Mouse (Mus musculus) cerebellum, adult 9-10 months (tissue): Measurements from ENCODE around the gene Cryab.

Experiments used
- DNase-seq: peaks from one replicate; pipeline ENCODE4 v3.0.0; 2022

Cryab gene

DNA sequence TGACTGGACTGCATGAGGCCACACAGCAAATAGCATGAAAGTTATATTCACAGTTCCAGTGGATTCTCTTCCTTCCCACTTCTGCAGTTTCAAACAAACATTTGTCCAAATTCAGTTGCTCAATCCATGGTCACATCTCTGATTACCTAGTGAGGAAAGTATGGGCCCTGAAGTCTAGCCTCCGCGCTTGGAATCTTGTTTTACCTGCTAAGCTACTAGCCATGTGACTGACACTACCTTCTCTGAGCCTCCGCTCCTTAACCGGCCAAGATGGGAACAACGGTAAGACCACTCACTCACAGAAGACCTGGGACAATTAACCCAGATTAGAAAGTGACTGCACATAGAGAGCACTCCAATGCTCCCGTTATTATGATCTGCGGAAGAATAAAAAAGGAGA, 5.3 kb upstream of the Cryab start:
- DNase-seq, result no peak

DNA sequence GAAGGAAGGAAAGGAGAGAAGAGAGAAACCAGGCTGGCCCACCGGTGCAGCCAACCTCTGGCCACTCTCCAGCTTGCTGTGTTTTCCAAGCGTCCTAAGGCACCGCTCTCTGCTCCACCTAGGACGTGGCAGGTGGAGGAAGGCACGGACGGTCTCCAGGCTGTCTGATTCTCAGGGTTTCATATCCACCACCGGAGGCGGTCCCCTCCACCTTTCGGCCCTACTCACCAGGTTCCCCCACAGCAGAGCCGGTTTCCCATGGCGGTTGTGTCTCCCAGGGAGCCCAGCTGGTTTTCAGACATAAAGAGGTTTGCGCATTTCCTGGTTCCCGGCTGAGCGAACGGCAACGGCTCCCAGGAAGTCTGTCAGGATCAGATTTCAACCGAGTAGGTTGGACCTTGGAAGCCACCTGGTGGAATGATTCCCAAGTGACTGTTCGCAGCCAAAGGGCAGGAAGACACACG, 4.9 kb upstream of the Cryab start, which contains the start of gene 2310030G06Rik:
Gene 2310030G06Rik, minus strand, starts transcription at position 323 of the 464 bp plus-strand sequence.
- peak; percentile 52 for DNase-seq

DNA sequence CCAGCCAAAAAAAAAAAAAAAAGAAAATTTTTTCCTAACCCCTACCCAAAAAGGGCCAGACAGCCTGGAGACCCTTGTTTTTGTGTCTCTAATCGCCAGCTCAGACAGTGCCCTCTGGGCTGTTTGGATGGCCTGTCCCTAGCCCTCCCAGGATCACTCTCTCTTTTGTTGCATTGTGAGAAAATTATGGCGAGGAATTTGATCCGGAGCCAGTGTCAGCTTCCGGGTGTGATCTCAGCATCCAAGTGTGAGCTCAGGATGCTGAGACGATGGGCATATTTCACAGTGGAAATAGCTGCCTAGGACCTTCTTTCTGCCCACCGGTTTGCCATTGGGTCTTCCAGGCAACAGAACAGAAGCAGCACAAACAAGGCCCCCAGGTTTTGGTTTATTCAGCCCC, 419 bp upstream of the Cryab start:
- no peak for DNase-seq

DNA sequence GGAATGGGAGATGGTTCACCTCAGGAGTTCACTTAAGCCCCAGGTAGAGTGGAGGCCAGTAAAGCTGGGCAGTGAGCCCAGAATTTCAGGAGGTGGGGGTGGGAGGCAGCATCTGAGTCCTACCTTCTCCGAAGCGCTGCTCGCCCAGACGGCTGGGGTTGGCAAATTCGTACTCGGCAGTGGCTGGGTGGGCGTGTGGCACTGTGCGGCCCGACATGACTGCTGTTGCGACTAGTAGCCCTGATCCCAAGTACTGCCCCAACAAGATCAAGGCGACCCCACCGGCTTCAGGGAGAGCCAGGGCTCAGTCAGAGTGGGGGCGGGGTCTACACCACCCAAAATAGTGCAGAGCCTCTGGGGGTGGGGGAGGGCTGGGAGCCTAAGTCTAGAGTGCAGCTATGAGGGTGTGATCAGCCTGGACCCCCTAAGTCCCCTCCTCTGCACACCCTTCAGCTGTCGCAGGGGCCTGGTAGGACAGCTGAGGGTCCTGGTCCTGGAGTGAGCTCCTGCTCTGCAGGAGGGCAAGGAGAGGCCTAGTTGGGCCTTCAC, 1.0 kb downstream of the Cryab start, which contains the start of gene Hspb2:
Gene Hspb2, minus strand, starts transcription at position 301 of the 549 bp plus-strand sequence.
- DNase-seq, result no peak

DNA sequence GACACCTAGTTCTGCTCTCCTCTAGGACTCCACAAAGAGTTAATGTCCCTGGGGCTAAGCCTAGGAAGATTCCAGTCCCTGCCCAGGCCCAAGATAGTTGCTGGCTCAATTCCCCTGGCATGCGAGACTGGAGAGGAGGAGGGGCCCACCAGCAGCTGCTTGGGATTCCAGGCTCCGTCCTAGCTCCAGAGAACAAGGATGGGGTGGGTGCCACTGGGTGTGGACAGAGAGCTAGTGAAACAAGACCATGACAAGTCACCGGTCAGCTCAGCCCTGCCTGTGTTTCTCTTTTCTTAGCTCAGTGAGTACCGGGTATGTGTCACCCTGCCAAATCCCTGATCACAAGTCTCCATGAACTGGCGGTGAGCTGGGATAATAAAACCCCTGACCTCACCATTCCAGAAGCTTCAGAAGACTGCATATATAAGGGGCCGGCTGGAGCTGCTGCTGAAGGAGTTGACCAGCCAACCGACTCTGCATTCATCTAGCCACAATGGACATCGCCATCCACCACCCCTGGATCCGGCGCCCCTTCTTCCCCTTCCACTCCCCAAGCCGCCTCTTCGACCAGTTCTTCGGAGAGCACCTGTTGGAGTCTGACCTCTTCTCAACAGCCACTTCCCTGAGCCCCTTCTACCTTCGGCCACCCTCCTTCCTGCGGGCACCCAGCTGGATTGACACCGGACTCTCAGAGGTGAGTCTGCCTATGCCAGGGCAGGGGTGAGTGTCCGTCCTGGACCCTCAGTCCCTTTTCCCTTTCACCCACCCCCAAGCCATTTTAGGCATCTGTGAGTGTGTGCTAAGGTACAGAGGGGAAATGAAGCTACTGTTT, 1.9 kb downstream of the Cryab start:
- peak; percentile 80 for DNase-seq

DNA sequence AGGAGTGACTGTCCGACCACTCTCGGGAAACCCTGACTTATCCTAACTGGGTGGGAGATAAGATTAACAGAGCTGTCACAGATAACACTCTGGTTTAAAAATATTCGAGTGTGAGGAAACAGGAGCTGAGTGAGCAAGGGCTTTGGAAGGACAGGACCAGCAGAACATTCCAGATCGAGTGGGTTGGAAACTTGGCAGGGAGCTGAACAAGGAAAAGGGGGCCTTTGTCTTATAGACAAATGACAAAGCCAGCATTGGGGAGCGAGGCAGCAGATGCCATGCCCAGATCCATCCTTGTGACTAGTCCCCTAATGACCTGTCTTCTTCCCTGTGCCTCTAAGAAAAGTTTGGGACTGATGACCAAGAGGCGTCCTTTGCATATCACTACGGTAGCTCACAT, 2.8 kb downstream of the Cryab start:
- no peak for DNase-seq

DNA sequence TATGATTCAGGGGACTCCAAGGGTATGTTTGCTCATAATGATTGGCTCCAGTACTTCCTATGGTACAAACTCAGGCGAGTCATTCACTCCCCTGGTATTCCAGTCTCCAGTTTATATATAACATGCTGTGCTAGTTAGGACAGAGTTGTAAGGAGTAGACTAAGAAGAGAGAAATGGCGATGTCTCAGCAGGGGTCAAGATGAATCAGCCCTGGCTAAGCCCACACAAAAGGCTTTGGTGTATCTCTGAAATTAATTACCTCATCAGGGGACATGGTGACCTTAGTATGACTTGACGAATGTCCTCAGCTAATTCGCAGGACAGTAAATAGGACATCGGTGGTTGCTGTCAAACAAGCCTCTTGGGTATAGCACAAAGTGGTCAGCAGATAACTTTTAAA, 5.6 kb downstream of the Cryab start:
- DNase-seq, result no peak

DNA sequence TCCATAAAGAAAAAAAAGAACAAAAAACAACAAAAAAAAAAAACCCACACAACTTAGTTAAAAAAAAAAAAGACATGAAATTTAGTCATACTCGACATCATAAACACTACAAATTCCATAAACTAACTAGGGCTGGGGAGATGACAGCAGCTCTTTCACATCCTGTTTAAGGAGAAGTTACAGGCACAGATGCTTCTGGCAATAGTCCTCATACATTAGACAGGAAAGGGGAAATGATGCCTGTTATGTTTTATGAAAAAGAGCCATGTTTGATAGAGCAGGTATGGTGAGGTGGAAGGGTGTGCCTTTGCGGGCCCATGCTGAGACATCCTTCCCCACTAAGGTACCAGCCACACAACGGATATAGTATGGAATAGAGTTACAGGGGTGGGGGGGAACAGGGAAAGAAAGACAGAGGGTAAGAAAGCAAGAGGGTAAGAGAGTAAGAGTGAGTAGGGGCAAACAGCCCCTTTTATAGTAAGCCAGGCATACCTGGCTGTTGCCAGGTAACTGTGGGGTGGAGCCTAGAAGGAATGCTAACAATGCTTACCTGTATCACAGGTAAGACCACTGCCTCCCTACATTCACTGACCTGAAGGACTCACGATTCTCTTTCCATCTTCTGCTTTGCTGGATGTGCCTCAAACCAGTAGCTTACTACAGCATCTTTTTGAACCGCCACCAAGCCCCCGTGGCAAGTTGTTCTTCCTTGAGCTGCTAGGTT, 10.6 kb downstream of the Cryab start:
- DNase-seq, result no peak

DNA sequence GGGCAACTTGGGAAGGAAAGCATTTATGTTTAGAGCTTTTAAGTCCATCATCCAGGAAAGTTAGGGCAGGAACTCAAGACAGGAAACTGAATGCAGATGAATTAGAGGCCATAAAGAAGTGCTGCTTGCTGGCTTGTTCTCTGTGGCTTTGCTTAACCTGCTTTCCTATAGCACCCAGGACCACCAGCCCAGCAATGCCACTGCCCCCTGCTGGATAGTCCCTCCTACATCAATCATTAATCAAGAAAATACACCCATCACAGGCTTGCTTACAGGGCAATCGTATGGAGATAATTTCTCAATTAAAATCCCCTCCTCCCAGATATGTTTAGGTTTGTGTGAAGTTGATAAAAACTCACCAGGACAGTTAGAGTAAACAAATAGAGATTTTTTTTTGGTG, 12.2 kb downstream of the Cryab start:
- DNase-seq, result no peak

DNA sequence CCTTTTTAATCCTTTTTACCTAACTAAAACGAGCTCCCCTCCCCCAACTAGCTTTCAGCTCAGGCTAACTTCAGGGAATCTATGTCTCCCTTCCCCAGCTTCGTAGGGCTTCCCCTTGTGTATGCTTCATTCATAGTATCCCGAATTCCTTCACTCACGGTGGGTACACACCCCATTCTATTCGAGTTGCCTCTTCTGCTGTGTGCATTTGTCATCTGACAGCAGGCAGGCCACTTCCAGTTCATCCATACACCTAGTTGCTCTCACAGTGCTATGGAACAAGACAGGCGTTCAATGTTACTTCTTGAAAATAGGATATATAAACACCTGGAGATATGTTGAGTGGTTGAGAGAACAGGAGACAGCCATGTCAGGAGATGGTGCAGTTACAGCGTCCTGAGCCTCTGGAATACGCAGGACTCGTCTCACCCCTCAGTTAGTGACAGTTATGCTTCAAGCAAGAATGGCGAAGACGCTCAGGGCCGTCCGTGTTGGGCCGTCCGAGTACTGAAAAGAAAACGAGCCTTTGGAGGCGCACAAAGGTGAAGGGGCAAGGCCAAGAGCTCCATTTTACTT, 16.5 kb downstream of the Cryab start:
- DNase-seq, result peak; percentile 62

DNA sequence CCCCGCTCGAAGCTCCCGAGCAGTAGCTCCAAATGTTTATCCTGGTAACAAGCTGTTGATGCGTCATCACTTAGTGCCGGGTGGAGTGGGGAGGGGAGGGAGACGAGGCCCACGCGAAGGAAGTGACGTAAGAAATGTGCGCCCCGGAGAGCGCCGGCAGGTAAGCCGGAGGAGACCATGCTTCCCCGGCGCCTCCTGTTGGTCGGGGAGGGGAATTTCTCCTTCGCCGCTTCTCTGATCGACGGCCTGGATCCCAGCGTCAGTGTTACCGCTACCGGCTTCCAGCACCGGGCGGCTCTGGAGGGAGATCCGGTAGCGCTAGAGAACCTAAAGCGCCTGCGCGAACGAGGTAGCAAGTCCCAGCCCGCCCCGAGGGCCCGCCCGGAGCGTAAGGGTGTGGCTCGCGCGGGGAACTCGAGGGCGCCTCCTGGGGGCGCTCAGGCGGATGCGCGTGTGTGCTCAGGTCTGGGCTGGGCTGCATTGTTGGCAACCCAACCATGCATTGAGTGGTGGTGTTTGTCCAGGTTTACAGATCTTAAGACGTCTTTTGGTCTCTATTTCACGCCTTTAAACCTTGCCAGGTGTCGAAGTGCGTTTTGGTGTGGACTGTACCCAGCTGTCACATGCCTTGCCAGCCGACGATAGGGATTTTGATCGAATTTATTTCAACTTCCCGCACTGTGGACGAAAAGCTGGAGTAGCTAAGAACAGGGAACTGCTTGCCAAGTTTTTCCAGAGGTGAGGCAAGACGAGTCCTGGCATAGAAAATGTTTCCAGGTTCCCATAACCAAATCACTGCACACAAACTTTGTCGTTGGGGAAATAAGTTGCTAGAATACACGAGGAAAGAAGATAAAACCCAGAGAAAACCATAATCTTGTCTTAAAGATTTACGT, 17.2 kb downstream of the Cryab start, which contains the start of gene Fdxacb1:
Gene Fdxacb1, plus strand, starts transcription at position 130 of the 896 bp plus-strand sequence.
- peak; percentile 100 for DNase-seq

DNA sequence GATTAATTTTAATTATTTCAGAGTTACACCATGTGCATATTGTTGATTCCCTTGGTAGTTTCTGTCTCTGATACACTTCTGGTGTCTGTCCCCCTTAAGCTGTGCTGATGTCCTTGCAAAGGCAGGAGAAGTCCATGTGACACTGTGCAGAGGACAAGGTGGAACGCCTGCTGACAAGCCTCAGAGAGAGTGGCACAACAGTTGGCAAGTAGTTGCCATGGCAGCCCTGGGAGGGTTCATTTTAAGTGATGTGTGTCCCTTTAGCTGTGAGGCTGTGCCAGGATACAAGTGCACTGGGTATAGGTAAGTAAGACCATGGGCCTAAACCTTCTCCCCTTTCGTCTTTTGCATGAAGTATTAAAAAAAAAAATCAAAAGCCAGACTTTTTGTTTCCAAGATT, 18.9 kb downstream of the Cryab start:
- no peak for DNase-seq

DNA sequence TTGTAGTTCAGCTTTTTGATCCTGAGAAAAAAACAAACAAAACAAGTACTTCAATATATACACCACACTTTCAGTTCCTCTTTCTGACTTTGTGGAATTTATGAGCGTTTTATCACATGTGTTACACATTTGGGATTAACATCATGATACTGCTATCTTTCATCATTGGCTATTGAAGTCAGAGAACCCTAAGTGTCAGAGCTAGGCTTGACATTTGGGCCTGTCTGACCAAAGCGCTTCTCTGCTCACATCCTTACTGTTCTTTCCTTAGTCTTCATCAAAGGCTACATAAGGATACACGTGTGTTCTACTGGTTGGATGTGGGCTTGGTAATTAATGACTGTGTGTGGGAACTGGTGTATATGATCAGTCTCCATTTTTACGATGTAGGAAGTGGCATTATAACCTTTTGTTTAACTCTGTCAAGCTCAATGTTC, 22.9 kb downstream of the Cryab start:
- no peak for DNase-seq

DNA sequence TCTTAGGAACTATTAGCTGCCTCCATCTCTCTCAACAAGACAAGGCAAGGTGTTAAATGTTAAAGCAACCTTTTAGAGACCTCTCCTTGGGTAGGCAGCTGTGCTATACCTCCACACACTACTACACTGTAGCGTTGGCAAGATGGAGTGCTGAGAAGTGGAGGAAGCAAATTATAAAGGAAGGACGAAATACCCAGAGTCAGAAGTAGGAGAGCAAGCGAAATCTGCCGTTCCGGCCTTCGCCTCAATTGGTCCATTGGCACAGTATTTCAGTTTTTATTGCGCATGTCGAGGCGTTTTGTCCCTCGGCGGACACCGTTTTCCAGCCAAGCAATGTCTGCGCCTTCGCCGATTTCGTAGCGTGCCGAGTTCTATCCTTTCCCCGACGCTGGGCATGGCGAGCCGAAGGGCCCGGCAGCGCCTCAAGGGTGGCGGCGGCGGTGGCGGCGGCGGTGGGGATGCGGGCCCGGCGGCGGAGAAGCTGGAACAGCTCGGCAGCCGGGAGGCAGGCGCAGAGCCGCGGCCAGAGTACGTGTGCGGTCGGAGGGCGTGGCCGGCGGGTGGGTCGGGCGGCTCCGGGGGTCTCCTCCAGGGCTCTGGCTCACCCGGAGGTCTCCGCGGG, 24.0 kb downstream of the Cryab start, which contains the start of the genes Alg9 and 1110032A03Rik:
Gene Alg9, plus strand, starts transcription at position 29 of the 622 bp plus-strand sequence.
Gene 1110032A03Rik, minus strand, starts transcription at position 530 of the 622 bp plus-strand sequence.
- DNase-seq, result peak; percentile 89

DNA sequence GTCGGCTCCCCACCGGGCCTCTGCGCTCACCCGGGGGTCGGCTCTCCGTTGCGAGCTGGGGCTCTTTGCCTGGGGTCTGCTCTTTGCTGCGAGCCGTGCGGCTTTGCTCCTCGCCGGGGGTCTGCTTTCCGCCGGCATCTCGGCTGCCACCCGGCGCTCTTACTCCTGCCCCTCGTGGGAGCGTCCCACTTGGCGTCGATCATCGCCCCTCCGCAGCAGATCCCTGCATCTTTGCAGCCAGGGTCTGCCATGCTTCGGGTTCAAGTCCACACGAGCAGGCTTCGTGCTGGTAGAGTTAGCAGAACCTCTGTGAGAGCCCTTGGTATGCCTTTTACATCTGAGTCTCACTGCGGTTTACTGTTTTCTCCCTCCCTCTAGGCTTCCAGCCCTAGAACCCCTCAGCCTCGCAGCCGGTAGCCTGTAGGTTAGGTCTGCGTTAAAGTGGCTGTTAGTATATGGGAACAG, 24.6 kb downstream of the Cryab start:
- no peak for DNase-seq

DNA sequence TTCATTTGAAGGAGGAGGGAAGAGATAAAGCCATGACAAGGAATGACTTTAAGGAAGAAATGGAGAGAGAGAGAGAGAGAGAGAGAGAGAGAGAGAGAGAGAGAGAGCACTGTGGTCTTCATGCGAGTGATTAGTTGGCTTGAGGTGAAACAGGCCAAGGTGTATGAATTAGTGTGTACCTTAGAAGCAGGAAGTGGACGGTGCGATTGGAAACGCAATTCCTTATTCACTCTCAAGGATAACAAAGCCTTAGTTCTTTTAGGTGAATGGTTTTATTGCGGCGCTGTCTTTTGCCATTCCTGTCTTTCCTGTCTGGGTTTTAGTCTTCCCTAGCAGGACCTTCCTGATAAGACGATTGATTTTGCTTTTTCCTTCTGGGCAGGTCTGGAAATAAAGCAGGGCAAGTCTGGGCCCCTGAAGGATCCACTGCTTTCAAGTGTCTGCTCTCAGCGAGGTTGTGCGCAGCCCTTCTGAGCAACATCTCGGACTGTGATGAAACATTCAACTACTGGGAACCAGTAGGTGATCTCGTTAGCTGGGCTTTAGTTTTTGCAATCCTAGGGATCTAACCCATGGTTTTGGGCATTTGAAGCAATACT, 25.1 kb downstream of the Cryab start:
- DNase-seq, result no peak

DNA sequence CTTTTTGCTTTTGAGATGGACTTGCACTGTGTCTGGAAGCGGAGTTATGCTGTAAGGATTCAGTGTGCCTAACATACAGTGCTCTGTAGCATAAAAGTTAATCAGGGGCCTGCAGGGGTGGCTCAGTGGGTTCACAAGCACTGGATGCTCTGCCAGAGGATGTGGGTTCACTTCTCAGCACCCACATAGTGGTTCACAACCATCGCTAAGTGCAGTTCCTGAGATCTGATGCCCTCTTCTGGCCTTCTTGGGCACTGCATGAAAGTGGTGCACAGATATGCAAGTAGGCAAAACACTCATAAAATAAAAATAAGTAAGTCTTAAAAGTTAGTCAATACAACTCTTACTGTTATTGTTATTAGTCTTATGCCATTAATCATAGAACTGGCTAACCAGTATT, 31.0 kb downstream of the Cryab start:
- DNase-seq, result no peak

DNA sequence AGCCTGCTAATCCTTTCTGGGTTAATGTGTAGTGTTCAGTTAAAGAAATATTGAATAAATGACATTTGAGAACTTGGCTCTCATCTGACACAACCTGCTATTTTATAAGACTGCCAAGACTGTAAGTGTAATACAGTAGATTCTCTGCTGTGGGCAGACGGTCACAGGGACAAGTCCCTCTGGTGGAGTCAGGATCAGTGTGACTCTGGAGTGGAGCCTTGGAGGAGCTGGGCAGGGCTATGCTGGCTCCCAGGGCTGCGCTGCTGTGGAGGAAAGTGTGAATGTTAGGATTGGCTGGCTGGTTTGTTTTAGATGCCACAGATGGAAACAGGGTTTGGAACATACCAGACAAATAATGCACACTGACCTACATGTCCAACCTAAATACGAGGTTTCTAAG, 44.1 kb downstream of the Cryab start:
- DNase-seq, result no peak

DNA sequence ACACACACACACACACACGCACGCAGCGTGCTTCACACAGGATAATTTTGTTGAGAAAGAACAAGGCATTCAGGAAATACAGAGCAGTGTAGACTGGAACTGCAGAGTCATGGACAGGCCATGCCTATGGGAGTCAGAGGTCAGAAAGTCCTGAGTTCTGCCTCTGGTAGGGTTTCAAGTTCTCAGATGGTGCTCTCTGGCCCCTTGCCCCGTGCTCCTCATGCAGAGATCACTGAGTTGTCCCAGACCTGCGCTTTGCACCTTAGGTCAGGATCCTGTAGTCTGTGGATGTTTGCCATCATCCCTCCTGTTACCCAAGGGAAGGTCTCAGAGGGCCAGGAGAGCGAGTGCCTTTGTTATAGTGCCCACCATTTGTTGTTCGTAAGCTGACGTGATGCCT, 45.7 kb downstream of the Cryab start:
- DNase-seq, result no peak

DNA sequence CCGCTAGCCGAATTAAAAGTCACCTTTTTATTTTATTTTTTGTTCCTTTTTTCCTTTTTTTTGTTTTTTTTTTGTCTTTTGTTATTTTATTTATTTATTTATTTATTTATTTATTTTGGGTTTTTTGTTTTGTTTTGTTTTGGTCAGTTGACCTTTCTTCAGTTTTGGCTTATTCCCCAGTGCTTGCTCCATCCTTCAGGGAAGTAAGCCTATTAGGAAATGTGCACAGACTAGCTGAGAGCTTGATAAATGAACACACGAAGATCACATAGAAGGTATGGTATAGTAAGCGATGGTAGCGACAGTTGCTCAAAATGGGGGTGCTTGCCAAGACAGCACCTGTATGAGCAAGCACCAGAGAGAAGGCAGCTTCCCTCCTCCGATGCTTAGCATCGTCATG, 46.5 kb downstream of the Cryab start:
- DNase-seq, result no peak

DNA sequence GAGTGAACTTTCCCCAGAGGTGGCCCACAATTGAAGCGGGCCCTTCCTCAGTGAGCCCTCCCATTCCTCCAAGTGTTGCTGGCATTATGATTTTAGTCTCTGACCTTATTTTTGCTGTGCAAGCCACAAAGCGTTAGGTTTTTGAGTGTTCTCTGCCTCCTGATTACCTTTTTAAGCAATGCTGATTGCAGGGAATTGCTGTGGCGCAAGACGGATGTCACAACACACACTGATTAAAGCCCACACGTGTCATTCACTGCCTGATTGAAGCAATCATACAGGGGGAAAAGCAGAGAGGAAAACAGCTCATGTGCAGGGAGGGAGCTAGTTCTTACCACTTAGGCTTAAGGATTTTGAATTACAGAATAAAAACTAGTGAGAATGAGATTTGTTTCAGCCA, 47.2 kb downstream of the Cryab start:
- DNase-seq, result no peak
